Mouse (Mus musculus) liver, postnatal 0 days (tissue): ENCODE data around the gene Tln2.

ENCODE experiments used
- CTCF ChIP-seq: sonication (generic); IDR thresholded peaks from 2 replicates; pipeline ENCODE4 v1.5.1; 2016; ENCODE audit warnings: antibody characterized with exemption, low read depth
- EP300 ChIP-seq: IDR thresholded peaks from 2 replicates; pipeline ENCODE4 v1.6.1; 2016; ENCODE audit warnings: antibody characterized with exemption, low read depth, mild to moderate bottlenecking

GRCm38 (mm10) chr9:67549811-67550501, 9.5 kb downstream of the Tln2 start:
- TF ChIP-seq CTCF (no peak), EP300 (no peak)
